ENCODE assay signal across 19 mouse cellular contexts in genomic region chr6:73462543-73462942, GRCm38 (mm10). TPM values are rescaled to one million over a fixed set of nuclear protein-coding genes. Genes with fewer than 3 reads are reported as not detected.
"Had no signal": no experiment of that assay in that cellular context is flagged by ENCODE, and none has a peak within 500 bp of the region (broad histone marks: within the 10 kb centered on the region; RNA-seq: fewer than 3 reads in every experiment).

No protein-coding gene starts in this region.

- H3K9ac ChIP-seq: limb, embryonic 13.5 days; liver, embryonic 14.5 days; midbrain, embryonic 12.5 days had no signal

- H3K27me3 ChIP-seq: limb, embryonic 13.5 days; midbrain, embryonic 12.5 days had no signal

- H3K27ac ChIP-seq: layer of hippocampus, adult 2 months; limb, embryonic 13.5 days; liver, embryonic 14.5 days; midbrain, embryonic 12.5 days had no signal

- H3K9me3 ChIP-seq: limb, embryonic 13.5 days; midbrain, embryonic 12.5 days had no signal

- H3K36me3 ChIP-seq: limb, embryonic 13.5 days; midbrain, embryonic 12.5 days had no signal

- H3K4me1 ChIP-seq: midbrain, embryonic 12.5 days had no signal

- DNase-seq: left cerebral cortex, postnatal 4 days; lung, adult 18-20 months; thymus, postnatal 36 days had no signal

- H3K4me3 ChIP-seq: layer of hippocampus, adult 2 months; limb, embryonic 13.5 days; midbrain, embryonic 12.5 days had no signal

- H3K4me2 ChIP-seq: limb, embryonic 13.5 days; midbrain, embryonic 12.5 days had no signal

- ATAC-seq: hindbrain, embryonic 16.5 days; inflammation-experienced regulatory T-cells, adult 6 months; intestine, postnatal 0 days; midbrain, embryonic 16.5 days had no signal

RNA-seq across cellular contexts. Expression of gene 4931417E11Rik, which starts 6.9 kb away (rescaled TPM):
- total RNA-seq: layer of hippocampus, adult 2 months; layer of hippocampus, postnatal 10 days; left cerebral cortex, postnatal 4 days; liver, adult 2 months; megakaryocyte-erythroid progenitor cell, adult 5-6 weeks had no signal
- polyA plus RNA-seq: hindbrain, embryonic 16.5 days; inflammation-experienced regulatory T-cells, adult 6 months; intestine, postnatal 0 days; limb, embryonic 13.5 days; liver, adult 2 months; liver, embryonic 14.5 days; lung, embryonic 16.5 days; midbrain, embryonic 12.5 days; midbrain, embryonic 16.5 days; neural tube, embryonic 14.5 days; spleen, adult 2 months; stomach, embryonic 16.5 days; thymus, postnatal 0 days had no signal
